Mouse (Mus musculus): Measurements from ENCODE around the gene Lck. TPM values are rescaled to one million over a fixed set of nuclear protein-coding genes. Genes with fewer than 3 reads are reported as not detected.

Lck gene
- total RNA-seq, 2 experiments from 2014 or later: 0.59 TPM; not detected in 1

GRCm38 (mm10) chr4:129508834-129509600 lies 64.4 kb downstream of the Lck start:
- DNase-seq: no peak

- no peak for DNase-seq
These were observed 65.3 kb downstream of the Lck start for GRCm38 (mm10) chr4:129508237-129508515.

GRCm38 (mm10) chr4:129507434-129508236 lies 65.8 kb downstream of the Lck start:
- no peak for DNase-seq

- DNase-seq: no peak
These were observed 67.9 kb downstream of the Lck start for GRCm38 (mm10) chr4:129505511-129505910.

- DNase-seq: no peak
These were observed 70.5 kb downstream of the Lck start for GRCm38 (mm10) chr4:129502901-129503444.

GRCm38 (mm10) chr4:129502327-129502888 lies 71.0 kb downstream of the Lck start:
- no peak for DNase-seq

- peak; percentile 84 for DNase-seq
These were observed 72.6 kb downstream of the Lck start for GRCm38 (mm10) chr4:129500607-129501566.

GRCm38 (mm10) chr4:129500017-129500416 lies 73.4 kb downstream of the Lck start:
- DNase-seq: no peak

- DNase-seq: no peak
These were observed 74.5 kb downstream of the Lck start for GRCm38 (mm10) chr4:129498941-129499340.

Small RNA genes within 50 kb of the gene (microRNA-seq; reads per million reads assigned to microRNA genes)
- gene Mir8119: 0 reads per million in 2 experiments

Other genes starting within 250 kb of the Lck start
- 10 to 100 TPM; 96.7 to 98.5 TPM for gene Rbbp4, start 238.3 kb downstream of the Lck start, total RNA-seq (2021)
- gene Zbtb8os, start 237.9 kb downstream of the Lck start, total RNA-seq (2021): 10 to 100 TPM; 24.2 to 25.4 TPM
- gene Zbtb8a, start 195.5 kb downstream of the Lck start, total RNA-seq (2021): 1 to 10 TPM; 2.9 to 4.7 TPM
- not detected for gene Zbtb8b, start 132.8 kb downstream of the Lck start, total RNA-seq (2021)
- gene Bsdc1, start 112.1 kb downstream of the Lck start, total RNA-seq (2021): 10 to 100 TPM; 24.7 to 32.4 TPM
- gene Tssk3, start 82.6 kb downstream of the Lck start, total RNA-seq (2021): not detected
- gene Fam229a, start 82.5 kb downstream of the Lck start, total RNA-seq (2021): not detected
- 10 to 100 TPM; 24.4 to 31.8 TPM for gene Marcksl1, start 60.1 kb downstream of the Lck start, total RNA-seq (2021)
- 10 to 100 TPM; 23.9 to 29.8 TPM for gene Hdac1, start 30.9 kb downstream of the Lck start, total RNA-seq (2021)
- 1 to 10 TPM in 1 of 2 experiments, under 1 TPM in 1; 0.80 to 1.3 TPM for gene Fam167b, start 4.9 kb upstream of the Lck start, total RNA-seq (2021)
- 100 to 1,000 TPM; 149 to 151 TPM for gene Eif3i, start 27.0 kb upstream of the Lck start, total RNA-seq (2021)
- 10 to 100 TPM; 42.3 to 47.0 TPM for gene Tmem234, start 27.0 kb upstream of the Lck start, total RNA-seq (2021)
- 1 to 10 TPM in 1 of 2 experiments, under 1 TPM in 1; 0.61 to 2.6 TPM for gene Dcdc2b, start 40.6 kb upstream of the Lck start, total RNA-seq (2021)
- 10 to 100 TPM; 12.7 to 14.6 TPM for gene Iqcc, start 45.5 kb upstream of the Lck start, total RNA-seq (2021)
- 10 to 100 TPM; 59.5 to 60.6 TPM for gene Ccdc28b, start 50.3 kb upstream of the Lck start, total RNA-seq (2021)
- 10 to 100 TPM; 31.6 to 37.5 TPM for gene Txlna, start 67.4 kb upstream of the Lck start, total RNA-seq (2021)
- gene Kpna6, start 99.1 kb upstream of the Lck start, total RNA-seq (2021): 10 to 100 TPM; 56.4 to 63.3 TPM
- 1 to 10 TPM; 3.7 to 6.7 TPM for gene Tmem39b, start 123.2 kb upstream of the Lck start, total RNA-seq (2021)
- 10 to 100 TPM; 47.0 to 58.8 TPM for gene Khdrbs1, start 168.7 kb upstream of the Lck start, total RNA-seq (2021)
- 100 to 1,000 TPM; 572 to 625 TPM for gene Ptp4a2, start 237.6 kb upstream of the Lck start, total RNA-seq (2021)

Data from gastrocnemius, postnatal 10 days (tissue).